Mouse (Mus musculus) limb, embryonic 11.5 days (tissue): ENCODE measurements around the gene Lrch3. TPM values are rescaled to one million over a fixed set of nuclear protein-coding genes. Genes with fewer than 3 reads are reported as not detected.

Experiments
- ATAC-seq: fragments of 200-750 bp; cut with Nextera tagmentation; 2 replicates; pipeline ENCODE4 v1.8.0; 2017; ENCODE audit warnings: low read depth; ENCODE audit not compliant: insufficient number of reproducible peaks, low FRiP score, low TSS enrichment
- DNase-seq: peaks from one replicate; pipeline ENCODE4 v3.0.0-alpha.2; 2015; ENCODE audit warnings: low spot score
- H3K27ac ChIP-seq: fragments of 300-500 bp; sonication (generic); replicated peaks from 2 replicates; pipeline ENCODE4 v1.5.1; 2014; ENCODE audit warnings: low read depth, mild to moderate bottlenecking, low read length
- H3K27me3 ChIP-seq: fragments of 300-500 bp; sonication (generic); 2 replicates; pipeline ENCODE4 v1.6.1; 2014; ENCODE audit warnings: mild to moderate bottlenecking, low read length, mixed read lengths; ENCODE audit not compliant: control insufficient read depth, insufficient read depth
- H3K36me3 ChIP-seq: fragments of 300-500 bp; sonication (generic); 2 replicates; pipeline ENCODE4 v1.6.1; 2014; ENCODE audit warnings: mild to moderate bottlenecking, low read length, moderate library complexity, mixed read lengths; ENCODE audit not compliant: control insufficient read depth, insufficient read depth
- H3K4me1 ChIP-seq: fragments of 300-500 bp; sonication (generic); 2 replicates; pipeline ENCODE4 v1.6.1; 2014; ENCODE audit warnings: low read length, mixed read lengths; ENCODE audit not compliant: control insufficient read depth, insufficient read depth
- H3K4me2 ChIP-seq: fragments of 300-500 bp; sonication (generic); 2 replicates; pipeline ENCODE4 v1.6.1; 2014; ENCODE audit warnings: low read depth, mild to moderate bottlenecking, moderate library complexity; ENCODE audit not compliant: severe bottlenecking
- H3K4me3 ChIP-seq: fragments of 300-500 bp; sonication (generic); 2 replicates; pipeline ENCODE4 v1.5.1; 2014; ENCODE audit warnings: low read depth, low read length
- H3K9ac ChIP-seq: fragments of 300-500 bp; sonication (generic); 2 replicates; pipeline ENCODE4 v1.6.1; 2014; ENCODE audit warnings: mild to moderate bottlenecking, low read length
- H3K9me3 ChIP-seq: fragments of 300-500 bp; sonication (generic); 2 replicates; pipeline ENCODE4 v1.6.1; 2016; ENCODE audit warnings: low read length; ENCODE audit not compliant: control insufficient read depth
- WGBS: fragments of 180-500 bp; shearing (Covaris S2); extraction: QIAGEN DNeasy Blood & Tissue Kit; methylation state at CpG from one replicate; pipeline ENCODE4 v1.1.7; 2014; 5-methylcytosine and 5-hydroxymethylcytosine counted together
- polyA plus RNA-seq: library from polyadenylated mRNA; unstranded; fragments of >200 nt; fragmentation: Nextera tagmentation; extraction: Ambion mirVana; gene quantifications from 2 replicates; pipeline ENCODE4 v1.2.1, GENCODE M21; 2014

Gene Lrch3
- polyA plus RNA-seq, 1 experiment from 2014 or later = 31.3 TPM

DNA sequence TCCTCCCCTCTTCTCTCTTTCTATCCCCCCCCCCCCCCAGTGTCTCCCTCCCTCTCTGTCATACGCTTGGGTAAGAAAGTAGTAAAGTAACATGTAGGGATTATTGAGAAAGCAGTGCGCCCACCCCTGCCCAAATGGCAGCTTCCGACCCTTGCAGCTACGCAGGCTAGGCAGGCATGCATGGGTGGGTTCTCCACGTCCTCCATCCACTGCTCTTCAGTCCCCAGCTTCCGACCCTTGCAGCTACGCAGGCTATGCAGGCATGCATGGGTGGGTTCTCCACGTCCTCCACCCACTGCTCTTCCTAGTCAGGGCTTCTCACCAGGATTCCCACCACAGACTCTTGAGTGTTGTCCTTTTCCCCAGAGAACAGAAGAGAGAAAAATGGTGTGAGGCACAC, 34.1 kb downstream of the Lrch3 start:
- Histone ChIP-seq H3K27me3 (no peaks in the 10 kb centered on the region), H3K36me3 (peaks cover 3% of the 10 kb centered on the region), H3K9ac (no peak overlapping the region), H3K4me3 (no peak overlapping the region), H3K27ac (no peak overlapping the region), H3K4me1 (no peaks in the 10 kb centered on the region), H3K9me3 (no peaks in the 10 kb centered on the region), H3K4me2 (no peak overlapping the region)
- no peak for DNase-seq
- 80% methylated on average over 8 of the region's 8 CpGs for WGBS
- no peak for ATAC-seq

GRCm38 (mm10) chr16:32948656-32949055, 34.8 kb downstream of the Lrch3 start:
- Histone ChIP-seq H3K4me2 (no peak overlapping the region), H3K9me3 (no peaks in the 10 kb centered on the region), H3K4me3 (no peak overlapping the region), H3K36me3 (peaks cover 3% of the 10 kb centered on the region), H3K9ac (no peak overlapping the region), H3K27ac (no peak overlapping the region), H3K4me1 (no peaks in the 10 kb centered on the region), H3K27me3 (no peaks in the 10 kb centered on the region)
- no peak for ATAC-seq
- no peak for DNase-seq
- 86% methylated on average over 5 of the region's 5 CpGs for WGBS

DNA sequence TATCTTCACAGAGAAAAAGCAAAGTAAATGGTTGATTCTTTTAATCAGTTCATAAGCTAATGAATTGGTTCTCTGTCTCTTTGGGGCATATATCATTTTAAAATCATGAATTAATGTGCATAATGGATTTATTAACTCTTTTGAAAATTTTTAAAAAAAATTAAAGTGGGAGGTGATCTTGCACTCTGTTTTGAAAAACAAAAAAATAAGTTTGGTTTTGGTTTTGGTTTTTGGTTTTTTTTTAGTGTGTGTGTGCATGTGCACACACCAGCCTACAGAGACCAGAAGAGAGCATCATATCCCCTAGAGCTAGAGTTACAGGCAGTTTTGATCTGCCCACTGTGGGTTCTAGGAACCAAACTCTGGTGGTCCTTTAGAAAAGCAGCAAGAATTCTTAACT, 35.4 kb downstream of the Lrch3 start:
- H3K27me3 ChIP-seq = no peaks in the 10 kb centered on the region
- peaks cover 3% of the 10 kb centered on the region for H3K36me3 ChIP-seq
- no peak overlapping the region for H3K4me3 ChIP-seq
- H3K9ac ChIP-seq = no peak overlapping the region
- H3K27ac ChIP-seq = no peak overlapping the region
- no peak for ATAC-seq
- no peak overlapping the region for H3K4me2 ChIP-seq
- no peaks in the 10 kb centered on the region for H3K4me1 ChIP-seq
- DNase-seq = no peak
- no peaks in the 10 kb centered on the region for H3K9me3 ChIP-seq

DNA sequence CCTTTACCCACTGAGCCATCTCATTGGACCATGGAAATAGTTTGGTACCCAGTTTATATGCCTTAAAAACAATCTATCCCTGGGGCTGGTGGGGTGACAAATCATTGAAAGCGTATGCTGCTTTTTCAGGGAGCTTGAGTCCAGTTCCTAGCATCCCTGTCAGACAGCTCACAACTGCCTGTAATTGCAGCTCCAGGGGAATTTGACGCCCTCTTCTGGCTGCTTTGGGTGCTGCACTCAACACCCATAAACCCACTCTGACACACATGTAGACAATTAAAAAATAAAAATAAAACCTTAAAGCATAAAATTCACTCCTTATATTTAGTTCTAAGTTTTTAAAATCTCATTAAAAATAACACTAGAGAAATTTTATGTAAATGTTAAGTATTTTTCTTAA, 37.2 kb downstream of the Lrch3 start:
- 92% methylated on average over 2 of the region's 2 CpGs for WGBS

DNA sequence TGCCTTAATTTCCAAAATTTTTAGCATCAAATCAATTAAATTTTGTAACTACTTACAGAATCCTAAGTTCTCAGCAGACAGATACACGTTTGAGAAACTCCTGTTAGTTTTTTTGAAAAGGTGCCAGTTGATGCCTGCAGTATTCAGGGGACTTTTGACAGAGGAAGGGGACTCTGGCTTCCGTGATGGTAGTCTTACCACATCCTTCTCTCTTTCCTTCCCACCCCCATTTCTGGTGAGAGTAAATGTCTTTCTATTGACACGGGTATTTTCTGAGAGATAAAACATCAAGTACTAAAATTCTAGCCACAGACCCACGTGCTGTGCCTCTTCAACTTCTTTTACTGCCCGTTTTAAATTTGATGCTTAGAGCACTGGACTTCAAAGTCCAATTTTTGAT, 39.9 kb downstream of the Lrch3 start:
- H3K4me2 ChIP-seq = no peak overlapping the region
- peaks cover 9% of the 10 kb centered on the region for H3K36me3 ChIP-seq
- H3K4me3 ChIP-seq = no peak overlapping the region
- 76% methylated on average over 5 of the region's 5 CpGs for WGBS
- no peak overlapping the region for H3K9ac ChIP-seq
- no peak overlapping the region for H3K27ac ChIP-seq
- H3K9me3 ChIP-seq = no peaks in the 10 kb centered on the region
- H3K27me3 ChIP-seq = no peaks in the 10 kb centered on the region
- no peaks in the 10 kb centered on the region for H3K4me1 ChIP-seq
- DNase-seq (no peak), ATAC-seq (no peak)

More for the DNA sequence above, 37.2 kb downstream of the Lrch3 start:
- Histone ChIP-seq H3K27ac (no peak overlapping the region), H3K9me3 (no peaks in the 10 kb centered on the region), H3K36me3 (peaks cover 6% of the 10 kb centered on the region), H3K4me1 (no peaks in the 10 kb centered on the region), H3K4me2 (no peak overlapping the region), H3K9ac (no peak overlapping the region), H3K4me3 (no peak overlapping the region), H3K27me3 (no peaks in the 10 kb centered on the region)
- DNase-seq (no peak), ATAC-seq (no peak)

DNA sequence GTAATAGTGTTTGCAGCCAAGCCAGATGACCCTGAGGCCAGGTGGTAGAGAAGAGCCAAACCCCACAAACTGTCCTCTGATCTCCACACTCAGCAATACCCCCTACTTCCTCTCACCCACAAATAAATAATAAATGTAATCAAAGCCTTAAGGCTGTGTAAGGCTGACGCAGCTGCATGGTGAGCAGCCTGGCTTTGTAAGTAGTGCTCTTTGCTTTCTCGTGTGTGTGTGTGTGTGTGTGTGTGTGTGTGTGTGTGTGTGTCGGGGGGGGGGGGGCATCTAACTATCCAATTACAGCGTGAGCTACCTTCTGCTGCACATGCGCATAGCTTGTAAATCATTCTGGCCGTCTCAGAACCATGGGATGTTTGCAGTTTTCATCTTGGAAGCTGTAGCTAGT, 40.4 kb downstream of the Lrch3 start:
- DNase-seq = no peak
- WGBS = 48% methylated on average over 6 of the region's 6 CpGs
- no peak overlapping the region for H3K4me2 ChIP-seq
- no peak overlapping the region for H3K27ac ChIP-seq
- H3K27me3 ChIP-seq = no peaks in the 10 kb centered on the region
- no peaks in the 10 kb centered on the region for H3K4me1 ChIP-seq
- no peaks in the 10 kb centered on the region for H3K9me3 ChIP-seq
- no peak for ATAC-seq
- H3K4me3 ChIP-seq = no peak overlapping the region
- peaks cover 9% of the 10 kb centered on the region for H3K36me3 ChIP-seq
- H3K9ac ChIP-seq = no peak overlapping the region

- Histone ChIP-seq H3K4me1 (no peaks in the 10 kb centered on the region), H3K27me3 (no peaks in the 10 kb centered on the region), H3K4me3 (no peak overlapping the region), H3K4me2 (no peak overlapping the region), H3K27ac (no peak overlapping the region), H3K9ac (no peak overlapping the region), H3K9me3 (no peaks in the 10 kb centered on the region), H3K36me3 (peaks cover 16% of the 10 kb centered on the region)
- WGBS = 60% methylated on average over 5 of the region's 5 CpGs
- DNase-seq (no peak), ATAC-seq (no peak)
Measured at GRCm38 (mm10) chr16:32956889-32957288, 43.0 kb downstream of the Lrch3 start.

- Histone ChIP-seq H3K4me1 (no peaks in the 10 kb centered on the region), H3K27me3 (no peaks in the 10 kb centered on the region), H3K27ac (no peak overlapping the region), H3K9ac (no peak overlapping the region), H3K36me3 (peaks cover 3% of the 10 kb centered on the region; the same call in 1 of the 2 replicates), H3K4me2 (no peak overlapping the region), H3K4me3 (no peak overlapping the region), H3K9me3 (no peaks in the 10 kb centered on the region)
- 80% methylated on average over 5 of the region's 5 CpGs for WGBS
- DNase-seq = no peak
- ATAC-seq = no peak
Measured at GRCm38 (mm10) chr16:32972535-32972934, 58.6 kb downstream of the Lrch3 start.

- Histone ChIP-seq H3K4me2 (no peak overlapping the region), H3K4me1 (no peaks in the 10 kb centered on the region), H3K27me3 (no peaks in the 10 kb centered on the region), H3K4me3 (no peak overlapping the region), H3K36me3 (peaks cover 3% of the 10 kb centered on the region; the same call in 1 of the 2 replicates), H3K9me3 (no peaks in the 10 kb centered on the region), H3K9ac (no peak overlapping the region), H3K27ac (no peak overlapping the region)
- ATAC-seq (no peak), DNase-seq (no peak)
- WGBS = 89% methylated on average over 2 of the region's 2 CpGs
Measured at GRCm38 (mm10) chr16:32973047-32973446, 59.1 kb downstream of the Lrch3 start.
